In genomic region chr7:28597277-28597570, GRCm38 (mm10) we compare ENCODE assay signal across 9 mouse cellular contexts. TPM values are rescaled to one million over a fixed set of nuclear protein-coding genes. Genes with fewer than 3 reads are reported as not detected.
A peak's percentile ranks its signal among the peaks of the same experiment; 100 is the strongest.
DNase-seq lines count a peak whose midpoint lies in the region; ATAC-seq and TF ChIP-seq lines count a peak whose summit lies in the region.
"Had no signal": no experiment of that assay in that cellular context is flagged by ENCODE, and none has a peak within 500 bp of the region (broad histone marks: within the 10 kb centered on the region; RNA-seq: fewer than 3 reads in every experiment).

No protein-coding gene starts in this region.

- H3K9ac ChIP-seq in heart, adult 2 months (ENCODE audit: low read depth, low read length): no peak overlapping the region
- H3K9ac ChIP-seq in limb, embryonic 15.5 days: 0 out of 2 replicates have a peak overlapping the region, but pooled peaks have one; percentile 52

- H3K36me3 ChIP-seq in heart, adult 2 months (ENCODE audit: control insufficient read depth, insufficient read depth, low read length): no peaks in the 10 kb centered on the region
- H3K36me3 ChIP-seq in thymus, adult 2 months (ENCODE audit: control insufficient read depth, insufficient read depth, low read length): no peaks in the 10 kb centered on the region
- peaks cover 5% of the 10 kb centered on the region; the same call in 1 of the 2 replicates for H3K36me3 ChIP-seq in limb, embryonic 15.5 days

- no peaks in the 10 kb centered on the region for H3K9me3 ChIP-seq in limb, embryonic 15.5 days

- DNase-seq in heart, adult 2 months: no peak
- DNase-seq in heart, postnatal 36 days: no peak
- DNase-seq in thymus, adult 2 months: no peak
- DNase-seq in thymus, postnatal 4 days: no peak
- DNase-seq in B cell, adult 2 months: no peak
- DNase-seq in urinary bladder, postnatal 36 days (ENCODE audit: low spot score in 2 of 2): no peak
- DNase-seq in adrenal gland, postnatal 10 days: no peak

- intact Hi-C loops in heart, adult 2 months (cut with DNase I): loop anchor here (5.0 kb wide), 1 partner anchor 225 kb away; the partner anchor contains the start of gene Plekhg2
- intact Hi-C loops in heart, postnatal 36 days (cut with DNase I): no loop called here

- peak overlapping the region; percentile 63 for H3K4me2 ChIP-seq in limb, embryonic 15.5 days

- ATAC-seq in limb, embryonic 15.5 days (ENCODE audit: insufficient number of reproducible peaks, low FRiP score, low TSS enrichment, low read depth): no peak

- H3K27ac ChIP-seq in heart, adult 2 months: no peak overlapping the region
- H3K27ac ChIP-seq in thymus, adult 2 months (ENCODE audit: control insufficient read depth, insufficient read depth, low read length): no peak overlapping the region
- peak overlapping the region; percentile 89 for H3K27ac ChIP-seq in limb, embryonic 15.5 days

- no peak for TF ChIP-seq CTCF in heart, adult 2 months (IDR thresholded peaks at IDR 0.05)
- no peak for TF ChIP-seq CTCF in thymus, adult 2 months (IDR thresholded peaks at IDR 0.05; ENCODE audit: borderline replicate concordance, control insufficient read depth, extremely low read depth, insufficient read depth, low read length, poor library complexity)

- no peaks in the 10 kb centered on the region for H3K79me2 ChIP-seq in heart, adult 2 months (replicated peaks; ENCODE audit: control insufficient read depth, insufficient read depth, low read length)

- 17% methylated on average over 9 of the region's 9 CpGs for WGBS in heart, adult 2 months
- WGBS in thymus, adult 2 months: 36% methylated on average over 9 of the region's 9 CpGs
- WGBS in limb, embryonic 15.5 days: 6% methylated on average over 9 of the region's 9 CpGs

- TF ChIP-seq POLR2A in heart, adult 2 months (IDR thresholded peaks at IDR 0.05; ENCODE audit: insufficient read depth, low read depth, low read length): no peak
- no peak for TF ChIP-seq POLR2A in thymus, adult 2 months (IDR thresholded peaks at IDR 0.05; ENCODE audit: control insufficient read depth, extremely low read depth, insufficient read depth, low read length, poor library complexity)

- H3K27me3 ChIP-seq in heart, adult 2 months (ENCODE audit: control insufficient read depth, insufficient read depth, low read length): no peaks in the 10 kb centered on the region
- no peaks in the 10 kb centered on the region for H3K27me3 ChIP-seq in thymus, adult 2 months (ENCODE audit: control insufficient read depth, insufficient read depth, low read length)
- no peaks in the 10 kb centered on the region for H3K27me3 ChIP-seq in limb, embryonic 15.5 days

- H3K4me3 ChIP-seq in heart, adult 2 months: peak overlapping the region; percentile 67
- H3K4me3 ChIP-seq in thymus, adult 2 months (ENCODE audit: control insufficient read depth, insufficient read depth, low read length): peak overlapping the region; percentile 70
- H3K4me3 ChIP-seq in limb, embryonic 15.5 days: peak overlapping the region; percentile 61

- no peak for TF ChIP-seq EP300 in heart, adult 2 months (IDR thresholded peaks at IDR 0.05; ENCODE audit: insufficient read depth, low read depth, low read length)

- peaks cover 15% of the 10 kb centered on the region for H3K4me1 ChIP-seq in heart, adult 2 months (ENCODE audit: control insufficient read depth, insufficient read depth, low read length)
- peaks cover 13% of the 10 kb centered on the region for H3K4me1 ChIP-seq in thymus, adult 2 months (replicated peaks; ENCODE audit: control insufficient read depth, insufficient read depth, low read length)
- H3K4me1 ChIP-seq in limb, embryonic 15.5 days: peaks cover 54% of the 10 kb centered on the region

RNA-seq across cellular contexts. Expression of gene Samd4b, which starts 0.7 kb away (rescaled TPM):
- 10 to 100 TPM; 21.9 to 22.4 TPM for total RNA-seq in heart, adult 2 months (2021)
- 38.8 and 46.1 TPM in 2 replicates for polyA plus RNA-seq in heart, adult 2 months (2012; rRNA removed)
- 10 to 100 TPM; 20.5 to 24.5 TPM for total RNA-seq in heart, postnatal 36 days (2021)
- 118 and 139 TPM in 2 replicates for polyA plus RNA-seq in thymus, adult 2 months (2012; rRNA removed)
- 26.3 and 28.3 TPM in 2 replicates for polyA plus RNA-seq in limb, embryonic 15.5 days (2015; fragmentation: Nextera tagmentation; extraction: Ambion mirVana)
- 10 to 100 TPM; 45.5 to 49.6 TPM for total RNA-seq in adrenal gland, postnatal 10 days (2021)

RNA-seq across cellular contexts. Expression of gene Pak4, which starts 0.8 kb away (rescaled TPM):
- 1 to 10 TPM; 8.8 to 9.4 TPM for total RNA-seq in heart, adult 2 months (2021)
- polyA plus RNA-seq in heart, adult 2 months (2012; rRNA removed): 6.4 and 7.6 TPM in 2 replicates
- total RNA-seq in heart, postnatal 36 days (2021): 1 to 10 TPM; 7.3 to 7.4 TPM
- 32.8 and 37.7 TPM in 2 replicates for polyA plus RNA-seq in thymus, adult 2 months (2012; rRNA removed)
- polyA plus RNA-seq in limb, embryonic 15.5 days (2015; fragmentation: Nextera tagmentation; extraction: Ambion mirVana): 33.7 and 34.9 TPM in 2 replicates
- total RNA-seq in adrenal gland, postnatal 10 days (2021): 10 to 100 TPM; 19.4 to 20.4 TPM

RNA-seq across cellular contexts. Expression of gene Acp7, which starts 33.9 kb away (rescaled TPM):
- total RNA-seq in heart, adult 2 months (2021): not detected
- polyA plus RNA-seq in heart, adult 2 months (2012; rRNA removed): 0.49 TPM in 1 of 2 replicates, not detected in the other
- not detected for total RNA-seq in heart, postnatal 36 days (2021)
- 0.69 and 0.92 TPM in 2 replicates for polyA plus RNA-seq in thymus, adult 2 months (2012; rRNA removed)
- 1.8 and 1.9 TPM in 2 replicates for polyA plus RNA-seq in limb, embryonic 15.5 days (2015; fragmentation: Nextera tagmentation; extraction: Ambion mirVana)
- not detected for total RNA-seq in adrenal gland, postnatal 10 days (2021)
- polyA plus RNA-seq: gonadal fat pad, adult 2 months had no signal

RNA-seq across cellular contexts. Expression of gene Nccrp1, which starts 50.2 kb away (rescaled TPM):
- not detected for total RNA-seq in heart, adult 2 months (2021)
- polyA plus RNA-seq in heart, adult 2 months (2012; rRNA removed): not detected in 2 replicates
- total RNA-seq in heart, postnatal 36 days (2021): not detected
- 1.4 TPM in 2 replicates for polyA plus RNA-seq in thymus, adult 2 months (2012; rRNA removed)
- polyA plus RNA-seq in limb, embryonic 15.5 days (2015; fragmentation: Nextera tagmentation; extraction: Ambion mirVana): 1.6 and 2.3 TPM in 2 replicates
- total RNA-seq in adrenal gland, postnatal 10 days (2021): not detected

RNA-seq across cellular contexts. Expression of gene Sycn, which starts 56.5 kb away (rescaled TPM):
- total RNA-seq in heart, adult 2 months (2021): not detected
- polyA plus RNA-seq in heart, adult 2 months (2012; rRNA removed): not detected in 2 replicates
- total RNA-seq in heart, postnatal 36 days (2021): not detected
- polyA plus RNA-seq in thymus, adult 2 months (2012; rRNA removed): 2.1 and 2.4 TPM in 2 replicates
- polyA plus RNA-seq in limb, embryonic 15.5 days (2015; fragmentation: Nextera tagmentation; extraction: Ambion mirVana): not detected in 2 replicates
- not detected for total RNA-seq in adrenal gland, postnatal 10 days (2021)
